ENCODE assay signal across 16 mouse cellular contexts in genomic region chr12:77541826-77542225, GRCm38 (mm10).
"Had no signal": no experiment of that assay in that cellular context is flagged by ENCODE, and none has a peak within 500 bp of the region (broad histone marks: within the 10 kb centered on the region; RNA-seq: fewer than 3 reads in every experiment).

No protein-coding gene starts in this region.

- ATAC-seq: forebrain, postnatal 0 days; hindbrain, postnatal 0 days; intestine, embryonic 16.5 days had no signal

- DNase-seq: forebrain, postnatal 0 days; gastrocnemius, postnatal 14 days; gastrocnemius, postnatal 36 days; heart, adult 18-20 months; heart, postnatal 10 days; heart, postnatal 36 days; kidney, adult 11 months; kidney, adult 2 months; kidney, adult 9 months; kidney, postnatal 14 days; kidney, postnatal 36 days; layer of hippocampus, adult 9-11 months; layer of hippocampus, postnatal 36 days; left cerebral cortex, postnatal 4 days had no signal
